Mouse (Mus musculus) liver, embryonic 16.5 days (tissue): ENCODE measurements at regions not wholly inside any gene's neighbourhood (a gene's known extent, or its start where the extent isn't known, plus 50 kb on each side); places are given as distances from the start of the nearest gene placed in this dataset.

Experiments used
- ATAC-seq: fragments of 200-750 bp; cut with Nextera tagmentation; 2 replicates; pipeline ENCODE4 v1.8.0; 2017; ENCODE audit warnings: low read depth, mild to moderate bottlenecking, moderate number of reproducible peaks, moderate library complexity
- H3K27ac ChIP-seq: fragments of 300-500 bp; sonication (generic); 2 replicates; pipeline ENCODE4 v1.5.1; 2014; ENCODE audit warnings: mild to moderate bottlenecking, low read length
- H3K27me3 ChIP-seq: fragments of 300-500 bp; sonication (generic); 2 replicates; pipeline ENCODE4 v1.6.1; 2014; ENCODE audit warnings: low read depth, low read length, mixed read lengths; ENCODE audit not compliant: control insufficient read depth, insufficient read depth
- H3K36me3 ChIP-seq: fragments of 300-500 bp; sonication (generic); 2 replicates; pipeline ENCODE4 v1.6.1; 2014; ENCODE audit warnings: mild to moderate bottlenecking; ENCODE audit not compliant: control insufficient read depth, insufficient read depth
- H3K4me1 ChIP-seq: fragments of 300-500 bp; sonication (generic); 2 replicates; pipeline ENCODE4 v1.6.1; 2014; ENCODE audit warnings: low read depth, low read length, mixed read lengths; ENCODE audit not compliant: control insufficient read depth
- H3K4me2 ChIP-seq: fragments of 300-500 bp; sonication (generic); 2 replicates; pipeline ENCODE4 v1.6.1; 2014; ENCODE audit warnings: low read depth, low read length, mixed read lengths
- H3K4me3 ChIP-seq: fragments of 300-500 bp; sonication (generic); 2 replicates; pipeline ENCODE4 v1.5.1; 2014; ENCODE audit warnings: low read depth, mild to moderate bottlenecking, low read length
- H3K9ac ChIP-seq: fragments of 300-500 bp; sonication (generic); 2 replicates; pipeline ENCODE4 v1.6.1; 2014; ENCODE audit warnings: low read depth, low read length
- H3K9me3 ChIP-seq: fragments of 300-500 bp; sonication (generic); replicated peaks from 2 replicates; pipeline ENCODE4 v1.6.1; 2016; ENCODE audit warnings: low read length; ENCODE audit not compliant: control insufficient read depth
- WGBS: fragments of 180-500 bp; shearing (Covaris S2); extraction: QIAGEN DNeasy Blood & Tissue Kit; methylation state at CpG from one replicate; pipeline ENCODE4 v1.1.7; 2014; ENCODE audit not compliant: insufficient replicate concordance; 5-methylcytosine and 5-hydroxymethylcytosine counted together

DNA sequence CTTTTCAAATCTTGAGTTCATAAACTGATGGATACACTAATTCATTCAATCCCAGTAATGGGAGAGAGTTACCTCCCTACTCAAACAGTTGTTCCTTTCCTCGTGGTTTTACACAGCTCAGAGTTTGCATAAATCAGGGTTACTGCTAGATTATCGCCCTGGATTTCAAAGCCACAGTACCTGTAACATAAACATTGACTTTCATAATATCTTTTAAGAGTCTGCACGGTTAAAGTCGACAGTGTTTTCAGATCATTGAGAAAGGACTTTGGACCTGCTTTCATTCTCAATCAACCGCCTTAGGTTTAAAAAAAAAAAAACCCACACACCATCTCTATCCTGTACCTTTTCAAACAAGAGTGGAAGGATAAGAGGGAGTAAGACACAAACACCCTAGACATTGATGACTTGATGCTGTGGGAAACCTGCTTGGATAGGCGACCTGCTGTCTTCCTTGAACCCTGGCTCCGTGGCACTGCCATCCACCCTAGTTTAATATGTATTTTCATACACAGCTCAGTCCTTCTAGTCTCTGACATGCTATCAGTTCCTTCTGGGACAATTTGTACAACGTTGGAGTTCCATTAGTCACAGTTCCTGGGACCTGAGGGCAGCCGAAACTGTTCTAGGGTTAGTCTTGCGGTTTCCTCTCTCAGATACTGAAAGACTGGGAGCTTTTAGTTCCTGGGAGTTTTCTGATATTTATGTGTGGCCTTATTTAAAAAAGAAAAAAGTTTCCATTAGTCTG lies 179.3 kb downstream of the Rnf152 start:
- no peaks in the 10 kb centered on the region for H3K9me3 ChIP-seq
- H3K27ac ChIP-seq = no peak overlapping the region
- ATAC-seq = no peak
- peaks cover 2% of the 10 kb centered on the region; the same call in 1 of the 2 replicates for H3K4me1 ChIP-seq
- H3K9ac ChIP-seq = no peak overlapping the region
- no peak overlapping the region for H3K4me3 ChIP-seq
- no peak overlapping the region for H3K4me2 ChIP-seq
- H3K36me3 ChIP-seq = no peaks in the 10 kb centered on the region
- WGBS = 55% methylated on average over 10 of the region's 10 CpGs
- no peaks in the 10 kb centered on the region for H3K27me3 ChIP-seq

DNA sequence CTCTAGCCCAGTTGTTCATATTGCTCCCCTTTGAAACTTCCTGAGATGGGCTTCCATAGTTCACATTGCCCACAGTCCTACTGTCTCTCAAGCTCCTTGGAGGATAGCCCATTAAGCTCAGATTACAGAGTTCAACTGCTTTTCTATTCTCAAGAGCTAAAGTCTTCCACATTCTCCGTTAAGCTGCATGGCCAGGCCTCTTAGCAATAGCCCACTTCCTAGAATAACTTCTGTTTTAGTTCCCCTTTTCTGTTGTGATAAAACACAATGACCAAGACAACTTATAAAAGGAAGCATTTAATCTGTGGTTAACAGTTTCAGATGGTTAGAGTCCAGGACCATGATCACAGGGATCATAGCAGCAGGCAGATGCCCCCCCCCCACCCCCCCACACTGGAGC lies 185.5 kb downstream of the Rnf152 start:
- H3K4me3 ChIP-seq = no peak overlapping the region
- 20% methylated on average over 1 of the region's 1 CpGs for WGBS
- no peak overlapping the region for H3K9ac ChIP-seq
- H3K36me3 ChIP-seq = no peaks in the 10 kb centered on the region
- no peaks in the 10 kb centered on the region for H3K27me3 ChIP-seq
- no peak overlapping the region for H3K27ac ChIP-seq
- ATAC-seq = no peak
- H3K4me1 ChIP-seq = no peaks in the 10 kb centered on the region
- no peak overlapping the region for H3K4me2 ChIP-seq
- no peaks in the 10 kb centered on the region for H3K9me3 ChIP-seq

DNA sequence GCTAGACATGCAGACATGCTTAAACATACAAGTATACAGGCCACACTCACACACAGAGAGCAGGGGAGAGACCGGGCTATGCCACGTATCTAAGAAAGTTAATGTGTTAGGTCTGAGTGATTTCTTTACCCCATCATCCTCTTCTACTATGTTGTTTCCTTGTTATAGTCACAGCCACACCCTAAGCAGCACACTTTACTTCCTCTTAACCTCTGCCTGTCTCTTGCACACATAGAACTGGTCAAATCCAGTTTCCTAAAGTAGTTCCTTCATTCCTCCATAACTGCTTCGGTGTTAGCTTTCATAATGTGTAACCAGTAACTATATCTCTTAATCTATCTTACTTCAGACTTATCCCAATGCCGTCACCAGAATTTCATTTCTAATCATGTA lies 186.4 kb downstream of the Rnf152 start:
- 66% methylated on average over 4 of the region's 4 CpGs for WGBS
- no peak overlapping the region for H3K27ac ChIP-seq
- no peak for ATAC-seq

DNA sequence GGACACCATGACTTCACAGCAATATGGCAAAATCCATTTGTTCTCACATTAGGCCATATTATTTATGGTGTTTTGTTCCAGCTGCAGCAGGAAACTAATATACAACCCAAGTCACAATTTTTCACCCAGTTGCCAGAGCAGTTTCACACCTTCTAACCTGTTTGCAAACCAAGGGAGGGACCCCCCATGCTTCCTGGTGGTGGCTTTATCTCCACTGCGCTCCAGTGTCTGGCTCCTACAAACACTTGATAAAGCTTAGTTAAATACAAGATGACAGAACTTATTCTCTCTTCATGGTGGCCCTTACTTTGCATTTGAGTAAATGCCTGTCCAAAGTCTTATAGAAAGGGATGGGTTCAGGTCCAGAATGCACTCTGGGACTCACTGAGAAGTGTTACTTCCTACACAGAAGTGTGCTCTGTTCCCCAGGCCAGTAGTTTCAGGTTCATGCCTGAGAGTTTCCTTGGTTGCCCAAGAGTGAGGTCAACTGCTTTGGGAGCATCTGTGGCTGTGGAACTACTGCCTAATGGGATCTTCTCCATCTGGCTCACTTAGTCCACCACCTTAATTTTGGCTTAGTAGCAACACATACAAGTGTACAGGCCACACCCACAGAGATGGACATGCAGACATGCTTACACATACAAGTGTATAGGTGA lies 186.9 kb downstream of the Rnf152 start:
- no peak overlapping the region for H3K27ac ChIP-seq
- H3K4me1 ChIP-seq = no peaks in the 10 kb centered on the region
- H3K9ac ChIP-seq = no peak overlapping the region
- no peak overlapping the region for H3K4me2 ChIP-seq
- 57% methylated on average over 1 of the region's 1 CpGs for WGBS
- H3K4me3 ChIP-seq = no peak overlapping the region
- H3K27me3 ChIP-seq = no peaks in the 10 kb centered on the region
- no peaks in the 10 kb centered on the region for H3K36me3 ChIP-seq
- H3K9me3 ChIP-seq = no peaks in the 10 kb centered on the region
- ATAC-seq = no peak

More for the DNA sequence above, 186.4 kb downstream of the Rnf152 start:
- H3K9me3 ChIP-seq = no peaks in the 10 kb centered on the region
- H3K9ac ChIP-seq = no peak overlapping the region
- H3K4me3 ChIP-seq = no peak overlapping the region
- H3K4me2 ChIP-seq = no peak overlapping the region
- no peaks in the 10 kb centered on the region for H3K36me3 ChIP-seq
- no peaks in the 10 kb centered on the region for H3K27me3 ChIP-seq
- H3K4me1 ChIP-seq = no peaks in the 10 kb centered on the region

DNA sequence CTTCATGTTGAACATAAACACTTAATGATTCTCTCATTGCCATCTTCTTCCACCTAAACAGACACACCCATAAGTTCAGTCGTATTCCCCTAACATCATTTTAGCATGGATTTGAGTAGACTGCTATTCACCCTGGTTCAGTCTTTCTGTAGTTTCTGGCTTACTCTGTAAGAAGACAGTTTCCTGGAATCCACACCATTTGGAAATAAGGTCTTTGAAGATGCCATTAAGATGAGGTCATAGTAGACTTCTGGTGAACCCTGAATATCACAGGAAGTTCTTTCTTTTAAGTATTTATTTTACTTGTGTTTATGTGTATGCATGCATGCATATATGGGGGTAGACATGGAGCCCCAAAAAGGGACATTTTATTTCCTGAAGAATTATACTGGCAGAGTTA lies 187.7 kb downstream of the Rnf152 start:
- Histone ChIP-seq H3K9ac (no peak overlapping the region), H3K4me1 (no peaks in the 10 kb centered on the region), H3K4me2 (no peak overlapping the region), H3K9me3 (no peaks in the 10 kb centered on the region), H3K4me3 (no peak overlapping the region), H3K27me3 (no peaks in the 10 kb centered on the region), H3K27ac (no peak overlapping the region), H3K36me3 (no peaks in the 10 kb centered on the region)
- WGBS = 49% methylated on average over 1 of the region's 1 CpGs
- no peak for ATAC-seq

DNA sequence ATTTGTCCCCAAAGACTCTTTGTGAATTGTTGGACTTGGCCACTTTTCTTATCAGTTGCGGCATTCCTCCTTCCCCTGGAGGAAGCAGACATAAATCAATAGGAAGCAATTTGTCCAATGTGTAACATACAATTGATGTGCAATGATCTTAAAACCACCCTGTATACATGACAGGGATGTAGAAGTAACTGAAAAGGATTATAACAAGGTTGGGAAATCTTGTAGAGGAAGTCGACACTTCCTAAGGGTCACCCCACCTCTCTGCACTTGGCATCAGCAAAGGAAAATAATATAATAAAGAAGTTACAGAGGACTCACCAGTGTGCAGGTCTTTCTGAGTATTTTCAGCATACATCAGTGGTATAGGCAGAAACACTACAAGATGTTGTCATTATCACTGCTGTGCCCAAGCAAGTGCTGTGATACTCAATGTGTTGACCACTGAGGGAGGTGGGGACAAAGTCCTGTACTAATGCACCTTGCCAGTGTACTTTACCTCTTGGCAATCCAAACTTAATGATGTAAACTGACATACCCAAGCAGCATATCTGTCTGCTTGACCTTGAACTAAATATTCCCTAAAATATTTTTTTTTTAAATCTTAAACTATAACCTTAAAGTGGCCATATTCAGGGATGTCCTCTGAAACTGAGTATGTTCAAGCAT lies 198.9 kb downstream of the Rnf152 start:
- Histone ChIP-seq H3K4me1 (no peaks in the 10 kb centered on the region), H3K4me2 (no peak overlapping the region), H3K4me3 (no peak overlapping the region), H3K27ac (no peak overlapping the region), H3K36me3 (no peaks in the 10 kb centered on the region), H3K9ac (no peak overlapping the region), H3K9me3 (no peaks in the 10 kb centered on the region), H3K27me3 (no peaks in the 10 kb centered on the region)
- ATAC-seq = no peak
- 27% methylated on average over 2 of the region's 2 CpGs for WGBS

DNA sequence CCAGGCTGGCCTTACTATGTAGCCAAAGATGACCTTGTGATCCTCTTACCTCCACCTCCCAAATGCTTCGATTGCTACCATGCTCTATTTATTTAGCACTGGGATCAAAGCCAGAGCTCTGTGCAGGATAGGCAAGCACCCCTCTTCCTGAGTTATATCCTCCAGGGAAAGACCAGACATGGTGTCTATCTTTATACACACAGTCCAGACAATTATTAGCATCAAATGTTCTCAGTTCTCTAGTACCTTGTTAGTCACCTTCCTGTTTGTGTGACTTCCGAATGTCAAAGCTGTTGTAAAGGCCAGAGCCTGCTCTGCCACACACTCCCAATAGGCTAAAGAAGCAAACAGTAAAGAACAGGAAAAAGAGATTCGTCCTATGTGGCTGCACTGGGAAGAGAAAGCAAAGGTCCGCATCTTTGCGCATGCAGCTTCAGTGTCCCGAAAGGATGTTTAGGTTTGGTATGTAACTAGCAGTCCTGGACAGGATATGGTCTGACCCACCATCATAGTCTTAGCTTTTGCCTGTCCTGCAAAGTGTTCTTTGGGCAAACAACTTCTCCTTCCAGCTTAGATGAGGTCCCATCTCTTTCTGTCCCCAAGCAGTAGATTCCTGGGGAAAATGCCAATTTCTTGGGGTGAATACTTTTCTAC lies 204.2 kb downstream of the Rnf152 start:
- Histone ChIP-seq H3K9me3 (no peaks in the 10 kb centered on the region), H3K9ac (no peak overlapping the region), H3K27ac (no peak overlapping the region), H3K4me2 (no peak overlapping the region), H3K4me1 (no peaks in the 10 kb centered on the region), H3K27me3 (no peaks in the 10 kb centered on the region), H3K36me3 (no peaks in the 10 kb centered on the region), H3K4me3 (no peak overlapping the region)
- 53% methylated on average over 6 of the region's 6 CpGs for WGBS
- ATAC-seq = no peak

DNA sequence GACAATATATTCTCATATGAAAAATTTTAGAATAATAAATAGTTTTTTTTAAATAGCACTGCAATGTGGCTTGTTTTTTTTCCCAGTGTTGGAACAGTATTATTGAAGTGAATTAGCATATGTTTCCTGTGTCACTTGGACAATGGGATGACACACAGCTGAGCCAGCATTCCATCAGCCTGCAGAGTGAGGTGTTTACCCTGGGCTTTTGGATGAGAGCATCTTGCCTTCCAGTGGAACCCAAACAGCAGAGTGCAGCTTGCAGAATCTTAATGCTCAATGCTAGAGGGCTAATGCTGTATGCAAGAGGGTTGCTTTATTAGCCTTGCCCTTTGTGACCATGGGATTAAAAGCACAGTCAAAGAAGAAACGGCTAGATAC lies 205.1 kb downstream of the Rnf152 start:
- 52% methylated on average over 1 of the region's 1 CpGs for WGBS
- Histone ChIP-seq H3K4me1 (no peaks in the 10 kb centered on the region), H3K27ac (no peak overlapping the region), H3K9me3 (no peaks in the 10 kb centered on the region), H3K36me3 (no peaks in the 10 kb centered on the region), H3K4me2 (no peak overlapping the region), H3K9ac (no peak overlapping the region), H3K4me3 (no peak overlapping the region), H3K27me3 (no peaks in the 10 kb centered on the region)
- ATAC-seq = no peak
